Mouse (Mus musculus): ENCODE data around the gene Papola.
A peak's percentile ranks its signal among the peaks of the same experiment; 100 is the strongest.

The Papola gene

GRCm38 (mm10) chr12:105805790-105806189, 21.3 kb downstream of the Papola start:
- DNase-seq (ENCODE audit: low read depth), result no peak

GRCm38 (mm10) chr12:105806205-105806604, 21.7 kb downstream of the Papola start:
- DNase-seq (ENCODE audit: low read depth), result no peak

- no peak for DNase-seq (ENCODE audit: low read depth)
Observed at GRCm38 (mm10) chr12:105807416-105807815, 22.9 kb downstream of the Papola start.

GRCm38 (mm10) chr12:105808945-105809344, 24.5 kb downstream of the Papola start:
- DNase-seq (ENCODE audit: low read depth), result peak; percentile 48

GRCm38 (mm10) chr12:105810608-105811007, 26.1 kb downstream of the Papola start:
- no peak for DNase-seq (ENCODE audit: low read depth)

- no peak for DNase-seq (ENCODE audit: low read depth)
Observed at GRCm38 (mm10) chr12:105813957-105814356, 29.5 kb downstream of the Papola start.

- no peak for DNase-seq (ENCODE audit: low read depth)
Observed at GRCm38 (mm10) chr12:105823472-105823871, 39.0 kb downstream of the Papola start.

- no peak for DNase-seq (ENCODE audit: low read depth)
Observed at GRCm38 (mm10) chr12:105824743-105825142, 40.2 kb downstream of the Papola start.

GRCm38 (mm10) chr12:105825266-105825665, 40.8 kb downstream of the Papola start:
- DNase-seq (ENCODE audit: low read depth), result no peak

- DNase-seq (ENCODE audit: low read depth), result no peak
Observed at GRCm38 (mm10) chr12:105832541-105832940, 48.0 kb downstream of the Papola start.

- DNase-seq (ENCODE audit: low read depth), result no peak
Observed at GRCm38 (mm10) chr12:105834926-105835325, 50.4 kb downstream of the Papola start.

GRCm38 (mm10) chr12:105835571-105835970, 51.1 kb downstream of the Papola start:
- no peak for DNase-seq (ENCODE audit: low read depth)

- DNase-seq (ENCODE audit: low read depth), result peak; percentile 67
Observed at GRCm38 (mm10) chr12:105836196-105836595, 51.7 kb downstream of the Papola start.

GRCm38 (mm10) chr12:105839096-105839495, 54.6 kb downstream of the Papola start:
- peak; percentile 81 for DNase-seq (ENCODE audit: low read depth)

GRCm38 (mm10) chr12:105840545-105840944, 56.1 kb downstream of the Papola start:
- DNase-seq (ENCODE audit: low read depth), result peak; percentile 27

- peak; percentile 73 for DNase-seq (ENCODE audit: low read depth)
Observed at GRCm38 (mm10) chr12:105843243-105844005, 58.9 kb downstream of the Papola start.

GRCm38 (mm10) chr12:105844406-105844805, 59.9 kb downstream of the Papola start:
- DNase-seq (ENCODE audit: low read depth), result peak; percentile 51

GRCm38 (mm10) chr12:105849102-105849501, 64.6 kb downstream of the Papola start:
- DNase-seq (ENCODE audit: low read depth), result no peak

GRCm38 (mm10) chr12:105850675-105851074, 66.2 kb downstream of the Papola start:
- DNase-seq (ENCODE audit: low read depth), result no peak

- no peak for DNase-seq (ENCODE audit: low read depth)
Observed at GRCm38 (mm10) chr12:105852798-105853197, 68.3 kb downstream of the Papola start.

GRCm38 (mm10) chr12:105854639-105855038, 70.1 kb downstream of the Papola start:
- no peak for DNase-seq (ENCODE audit: low read depth)

- DNase-seq (ENCODE audit: low read depth), result no peak
Observed at GRCm38 (mm10) chr12:105857902-105858640, 73.6 kb downstream of the Papola start.

- no peak for DNase-seq (ENCODE audit: low read depth)
Observed at GRCm38 (mm10) chr12:105862072-105862471, 77.6 kb downstream of the Papola start.
